Mouse (Mus musculus) forebrain, embryonic 12.5 days (tissue): ENCODE data around the gene Ube4a. TPM values are rescaled to one million over a fixed set of nuclear protein-coding genes. Genes with fewer than 3 reads are reported as not detected.

Source experiments
- ATAC-seq: fragments of 200-750 bp; cut with Nextera tagmentation; 2 replicates; pipeline ENCODE4 v1.8.0; 2017; ENCODE audit warnings: moderate TSS enrichment; ENCODE audit not compliant: low FRiP score
- H3K27ac ChIP-seq: fragments of 300-500 bp; sonication (generic); 2 replicates; pipeline ENCODE4 v1.5.1; 2016; ENCODE audit warnings: mild to moderate bottlenecking
- H3K27me3 ChIP-seq: fragments of 300-500 bp; sonication (generic); 2 replicates; pipeline ENCODE4 v1.6.1; 2016; ENCODE audit warnings: mild to moderate bottlenecking
- H3K36me3 ChIP-seq: fragments of 300-500 bp; sonication (generic); replicated peaks from 2 replicates; pipeline ENCODE4 v1.6.1; 2016; ENCODE audit warnings: mild to moderate bottlenecking
- H3K4me1 ChIP-seq: fragments of 300-500 bp; sonication (generic); 2 replicates; pipeline ENCODE4 v1.6.1; 2016
- H3K4me2 ChIP-seq: fragments of 300-500 bp; sonication (generic); 2 replicates; pipeline ENCODE4 v1.6.1; 2016; ENCODE audit warnings: mild to moderate bottlenecking, moderate library complexity
- H3K4me3 ChIP-seq: fragments of 300-500 bp; sonication (generic); replicated peaks from 2 replicates; pipeline ENCODE4 v1.5.1; 2016; ENCODE audit warnings: mild to moderate bottlenecking
- H3K9ac ChIP-seq: fragments of 300-500 bp; sonication (generic); 2 replicates; pipeline ENCODE4 v1.6.1; 2016; ENCODE audit warnings: mild to moderate bottlenecking
- H3K9me3 ChIP-seq: fragments of 300-500 bp; sonication (generic); 2 replicates; pipeline ENCODE4 v1.6.1; 2016
- WGBS: fragments of 180-500 bp; shearing (Covaris S2); methylation state at CpG from one replicate; pipeline ENCODE4 v1.1.7; 2016; 5-methylcytosine and 5-hydroxymethylcytosine counted together
- polyA plus RNA-seq: library from polyadenylated mRNA; unstranded; fragments of >200 nt; fragmentation: Nextera tagmentation; extraction: Ambion mirVana; gene quantifications from 2 replicates; pipeline ENCODE4 v1.2.1, GENCODE M21; 2016

The Ube4a gene
- polyA plus RNA-seq, 1 experiment from 2014 or later = 33.4 TPM

GRCm38 (mm10) chr9:44874198-44874597, 91.2 kb downstream of the Ube4a start:
- Histone ChIP-seq H3K27me3 (no peaks in the 10 kb centered on the region), H3K4me2 (no peak overlapping the region), H3K27ac (no peak overlapping the region), H3K4me1 (peaks cover 72% of the 10 kb centered on the region), H3K36me3 (peaks cover 15% of the 10 kb centered on the region), H3K9me3 (no peaks in the 10 kb centered on the region), H3K9ac (no peak overlapping the region), H3K4me3 (no peak overlapping the region)
- no peak for ATAC-seq

GRCm38 (mm10) chr9:44873665-44874064, 91.7 kb downstream of the Ube4a start:
- 75% methylated on average over 5 of the region's 5 CpGs for WGBS
- Histone ChIP-seq H3K4me2 (no peak overlapping the region), H3K27me3 (no peaks in the 10 kb centered on the region), H3K4me3 (no peak overlapping the region), H3K27ac (peak overlapping the region; percentile 46; the same call in 1 of the 2 replicates), H3K9ac (no peak overlapping the region), H3K4me1 (peaks cover 67% of the 10 kb centered on the region), H3K9me3 (no peaks in the 10 kb centered on the region), H3K36me3 (peaks cover 15% of the 10 kb centered on the region)
- ATAC-seq = no peak

Other genes with a start within 250 kb of the Ube4a start
- 57.5 and 67.3 TPM in 2 replicates for gene Phldb1, start 230.4 kb downstream of the Ube4a start, polyA plus RNA-seq
- 167 and 170 TPM in 2 replicates for gene Arcn1, start 197.8 kb downstream of the Ube4a start, polyA plus RNA-seq
- gene Ift46, start 197.7 kb downstream of the Ube4a start, polyA plus RNA-seq = 124 and 130 TPM in 2 replicates
- gene Tmem25, start 166.3 kb downstream of the Ube4a start, polyA plus RNA-seq = 3.6 and 4.4 TPM in 2 replicates
- gene Ttc36, start 162.5 kb downstream of the Ube4a start, polyA plus RNA-seq = 0.31 and 0.82 TPM in 2 replicates
- gene Kmt2a, start 84.3 kb downstream of the Ube4a start, polyA plus RNA-seq = 27.4 and 28.3 TPM in 2 replicates
- 524 and 567 TPM in 2 replicates for gene Atp5l, start 44.9 kb downstream of the Ube4a start, polyA plus RNA-seq
- gene Cd3g, start 14.8 kb upstream of the Ube4a start, polyA plus RNA-seq = 0.19 TPM in 1 of 2 replicates, not detected in the other
- not detected in 2 replicates for gene Cd3d, start 16.2 kb upstream of the Ube4a start, polyA plus RNA-seq
- gene Cd3e, start 44.0 kb upstream of the Ube4a start, polyA plus RNA-seq = not detected in 2 replicates
- gene Mpzl2, start 74.2 kb upstream of the Ube4a start, polyA plus RNA-seq = 1.2 and 1.5 TPM in 2 replicates
- gene Mpzl3, start 89.6 kb upstream of the Ube4a start, polyA plus RNA-seq = 1.7 and 2.4 TPM in 2 replicates
- 0.15 TPM in 1 of 2 replicates, not detected in the other for gene Jaml, start 113.6 kb upstream of the Ube4a start, polyA plus RNA-seq
- gene Scn2b, start 152.2 kb upstream of the Ube4a start, polyA plus RNA-seq = 3.0 and 3.1 TPM in 2 replicates
- gene Scn4b, start 172.8 kb upstream of the Ube4a start, polyA plus RNA-seq = 0.23 and 0.56 TPM in 2 replicates
- 0.18 and 0.22 TPM in 2 replicates for gene BC049352, start 216.4 kb upstream of the Ube4a start, polyA plus RNA-seq
- 0.11 and 0.47 TPM in 2 replicates for gene Tmprss4, start 238.5 kb upstream of the Ube4a start, polyA plus RNA-seq